Mouse (Mus musculus) large intestine, adult 2 months (tissue): ENCODE measurements around the gene Gm5565. TPM values are rescaled to one million over a fixed set of nuclear protein-coding genes. Genes with fewer than 3 reads are reported as not detected.

Experiments used
- polyA plus RNA-seq: library from polyadenylated mRNA; depleted of rRNA; stranded (reverse); fragments of >200 nt; gene quantifications from 2 replicates; pipeline ENCODE4 v1.2.3, GENCODE M21; 2012; rRNA removed

Gm5565 gene
- polyA plus RNA-seq, 1 experiment, result not detected

Other genes starting within 250 kb of the Gm5565 start
- gene Cyp3a25, start 150.9 kb downstream of the Gm5565 start, polyA plus RNA-seq, result 3.9 and 18.3 TPM in 2 replicates
- 0.05 TPM in 1 of 2 replicates, not detected in the other for gene Cyp3a59, start 81.3 kb downstream of the Gm5565 start, polyA plus RNA-seq
- not detected in 2 replicates for gene Gm6309, start 10.2 kb upstream of the Gm5565 start, polyA plus RNA-seq
- 0.22 and 0.26 TPM in 2 replicates for gene 1700001J03Rik, start 24.8 kb upstream of the Gm5565 start, polyA plus RNA-seq
- gene Rnf6, start 61.0 kb upstream of the Gm5565 start, polyA plus RNA-seq, result 17.7 and 21.3 TPM in 2 replicates
- gene Cdk8, start 70.7 kb upstream of the Gm5565 start, polyA plus RNA-seq, result 26.7 and 38.6 TPM in 2 replicates
- 0.98 and 1.3 TPM in 2 replicates for gene Wasf3, start 224.4 kb upstream of the Gm5565 start, polyA plus RNA-seq